Mouse (Mus musculus) naive thymus-derived CD4-positive, alpha-beta T cell, adult 2 months (primary cell): ENCODE results near the gene Osbpl5.

Source experiments
- DNase-seq: peaks from one replicate; pipeline ENCODE4 v3.0.0-alpha.2; 2011; ENCODE audit warnings: low read depth

Osbpl5 gene

GRCm38 (mm10) chr7:143756125-143757026, at the start of gene Osbpl5:
Gene Osbpl5, minus strand, starts transcription at chr7:143756985.
- peak; percentile 21 for DNase-seq

- no peak for DNase-seq
These were observed 48.4 kb upstream of the Osbpl5 start for GRCm38 (mm10) chr7:143805199-143805624.

GRCm38 (mm10) chr7:143801195-143802065, 44.6 kb upstream of the Osbpl5 start:
- no peak for DNase-seq

- DNase-seq: no peak
These were observed 44.0 kb upstream of the Osbpl5 start for GRCm38 (mm10) chr7:143800770-143801169.

GRCm38 (mm10) chr7:143798783-143799182, 42.0 kb upstream of the Osbpl5 start:
- DNase-seq: no peak

- peak; percentile 56 for DNase-seq
These were observed 36.3 kb upstream of the Osbpl5 start for GRCm38 (mm10) chr7:143793121-143793520.

GRCm38 (mm10) chr7:143792336-143792985, 35.7 kb upstream of the Osbpl5 start:
- no peak for DNase-seq

GRCm38 (mm10) chr7:143783996-143784829, 27.4 kb upstream of the Osbpl5 start, which contains the start of gene Mrgpre:
Gene Mrgpre, minus strand, starts transcription at chr7:143784500.
- peak; percentile 50 for DNase-seq

- DNase-seq: no peak
These were observed 26.7 kb upstream of the Osbpl5 start for GRCm38 (mm10) chr7:143783378-143783995.

GRCm38 (mm10) chr7:143777375-143777774, 20.6 kb upstream of the Osbpl5 start:
- DNase-seq: no peak

- DNase-seq: no peak
These were observed 19.4 kb upstream of the Osbpl5 start for GRCm38 (mm10) chr7:143776137-143776536.

- no peak for DNase-seq
These were observed 12.7 kb upstream of the Osbpl5 start for GRCm38 (mm10) chr7:143769461-143769860.

GRCm38 (mm10) chr7:143768267-143768666, 11.5 kb upstream of the Osbpl5 start:
- no peak for DNase-seq

- DNase-seq: no peak
These were observed 10.1 kb upstream of the Osbpl5 start, which contains the start of gene Mrgprg for GRCm38 (mm10) chr7:143766893-143767292. Gene Mrgprg, minus strand, starts transcription at chr7:143766993.

- no peak for DNase-seq
These were observed 8.2 kb upstream of the Osbpl5 start for GRCm38 (mm10) chr7:143764876-143765530.

GRCm38 (mm10) chr7:143763794-143764193, 7.0 kb upstream of the Osbpl5 start:
- peak; percentile 80 for DNase-seq

- DNase-seq: no peak
These were observed 2.2 kb upstream of the Osbpl5 start for GRCm38 (mm10) chr7:143758956-143759355.

GRCm38 (mm10) chr7:143757696-143758095, 911 bp upstream of the Osbpl5 start:
- DNase-seq: peak; percentile 32

- DNase-seq: peak; percentile 90
These were observed 224 bp upstream of the Osbpl5 start for GRCm38 (mm10) chr7:143757027-143757390.
